In genomic region chr2:105615891-105616733, GRCm38 (mm10) we compare ENCODE assay signal across 9 mouse cellular contexts. TPM values are rescaled to one million over a fixed set of nuclear protein-coding genes. Genes with fewer than 3 reads are reported as not detected.
DNase-seq lines count a peak whose midpoint lies in the region; ATAC-seq lines count a peak whose summit lies in the region.
"Had no signal": no experiment of that assay in that cellular context is flagged by ENCODE, and none has a peak within 500 bp of the region (broad histone marks: within the 10 kb centered on the region; RNA-seq: fewer than 3 reads in every experiment).

No protein-coding gene starts in this region.

- 19% methylated on average over 18 of the region's 18 CpGs for WGBS in forebrain, embryonic 13.5 days
- WGBS in hindbrain, embryonic 16.5 days, result 19% methylated on average over 18 of the region's 18 CpGs
- 23% methylated on average over 18 of the region's 18 CpGs for WGBS in midbrain, embryonic 12.5 days

- peak; percentile 69 for ATAC-seq in forebrain, embryonic 13.5 days
- peak; percentile 81 for ATAC-seq in hindbrain, embryonic 16.5 days
- peak; percentile 68 for ATAC-seq in midbrain, embryonic 12.5 days (ENCODE audit: low FRiP score, low read depth)

- H3K4me2 ChIP-seq in forebrain, embryonic 13.5 days, result peak overlapping the region; percentile 47
- H3K4me2 ChIP-seq in hindbrain, embryonic 16.5 days (ENCODE audit: low read length), result peak overlapping the region; percentile 47
- peak overlapping the region; percentile 19; the same call in 1 of the 2 replicates for H3K4me2 ChIP-seq in midbrain, embryonic 12.5 days (replicated peaks)

- H3K9ac ChIP-seq in forebrain, embryonic 13.5 days, result peak overlapping the region; percentile 45; the same call in 1 of the 2 replicates
- H3K9ac ChIP-seq in hindbrain, embryonic 16.5 days (ENCODE audit: low read depth, low read length), result 0 out of 2 replicates have a peak overlapping the region, but pooled peaks have one; percentile 13
- no peak overlapping the region for H3K9ac ChIP-seq in midbrain, embryonic 12.5 days (replicated peaks)

- peaks cover 43% of the 10 kb centered on the region for H3K4me1 ChIP-seq in forebrain, embryonic 13.5 days
- peaks cover 11% of the 10 kb centered on the region for H3K4me1 ChIP-seq in hindbrain, embryonic 16.5 days (ENCODE audit: control insufficient read depth, insufficient read depth, low read depth, low read length)
- peaks cover 40% of the 10 kb centered on the region for H3K4me1 ChIP-seq in midbrain, embryonic 12.5 days

- DNase-seq in adrenal gland, adult 2 months, result peak; percentile 30
- no peak for DNase-seq in adrenal gland, adult 8-10 months
- peak; percentile 3 for DNase-seq in c-Kit-positive CD71-positive TER-119-negative erythroid progenitor cells, embryonic 14.5 days (ENCODE audit: low read depth)
- peak; percentile 7 to 37 for DNase-seq in left cerebral cortex, adult 8-10 months (ENCODE audit: low spot score in 2 of 2)
- DNase-seq in telencephalon, adult 2 months (ENCODE audit: low read depth, low spot score), result peak; percentile 13

- peak overlapping the region; percentile 13; the same call in 1 of the 2 replicates for H3K4me3 ChIP-seq in forebrain, embryonic 13.5 days
- peak overlapping the region; percentile 13 for H3K4me3 ChIP-seq in hindbrain, embryonic 16.5 days (ENCODE audit: low read length)
- H3K4me3 ChIP-seq in midbrain, embryonic 12.5 days, result 0 out of 2 replicates have a peak overlapping the region, but pooled peaks have one; percentile 2

- no peaks in the 10 kb centered on the region for H3K36me3 ChIP-seq in forebrain, embryonic 13.5 days (ENCODE audit: poor library complexity, severe bottlenecking)
- H3K36me3 ChIP-seq in hindbrain, embryonic 16.5 days (ENCODE audit: control insufficient read depth, insufficient read depth, low read length), result no peaks in the 10 kb centered on the region
- H3K36me3 ChIP-seq in midbrain, embryonic 12.5 days, result no peaks in the 10 kb centered on the region

- no peaks in the 10 kb centered on the region for H3K9me3 ChIP-seq in forebrain, embryonic 13.5 days (replicated peaks)
- H3K9me3 ChIP-seq in hindbrain, embryonic 16.5 days (ENCODE audit: control insufficient read depth, low read length), result no peaks in the 10 kb centered on the region
- H3K9me3 ChIP-seq in midbrain, embryonic 12.5 days, result no peaks in the 10 kb centered on the region

- H3K27ac ChIP-seq in forebrain, embryonic 13.5 days, result peak overlapping the region; percentile 41
- H3K27ac ChIP-seq in hindbrain, embryonic 16.5 days (ENCODE audit: low read depth, low read length), result no peak overlapping the region
- H3K27ac ChIP-seq in midbrain, embryonic 12.5 days (replicated peaks), result no peak overlapping the region; the same call in 1 of the 2 replicates
- H3K27ac ChIP-seq: macrophage had no signal

- peaks cover 11% of the 10 kb centered on the region; the same call in 1 of the 2 replicates for H3K27me3 ChIP-seq in forebrain, embryonic 13.5 days
- peaks cover 4% of the 10 kb centered on the region for H3K27me3 ChIP-seq in hindbrain, embryonic 16.5 days (replicated peaks; ENCODE audit: control insufficient read depth, insufficient read depth, low read length)
- peaks cover 56% of the 10 kb centered on the region for H3K27me3 ChIP-seq in midbrain, embryonic 12.5 days

RNA-seq across cellular contexts. Expression of gene Pax6, which starts 52.6 kb away (rescaled TPM):
- not detected for total RNA-seq in adrenal gland, adult 2 months (2021)
- polyA plus RNA-seq in adrenal gland, adult 2 months (2012; rRNA removed), result not detected in 2 replicates
- total RNA-seq in adrenal gland, adult 8-10 months (2022), result not detected
- polyA plus RNA-seq in forebrain, embryonic 13.5 days (2015; fragmentation: Nextera tagmentation; extraction: Ambion mirVana), result 87.1 and 92.7 TPM in 2 replicates
- 40.7 and 43.8 TPM in 2 replicates for polyA plus RNA-seq in hindbrain, embryonic 16.5 days (2015; fragmentation: Nextera tagmentation; extraction: Ambion mirVana)
- 10 to 100 TPM in 3 of 4 experiments, 1 to 10 TPM in 1; 9.3 to 12.0 (median 11.3) TPM for total RNA-seq in left cerebral cortex, adult 8-10 months (2022)
- polyA plus RNA-seq in midbrain, embryonic 12.5 days (2016; fragmentation: Nextera tagmentation; extraction: Ambion mirVana), result 21.5 and 74.8 TPM in 2 replicates
- polyA plus RNA-seq: macrophage had no signal

Comparison
In these comparisons a context has a peak if more than half of its experiments do, and no peak if none do; other contexts are left out.
1. RNA of gene Pax6, which starts 52.6 kb away (polyA plus RNA-seq): 87.1 to 92.7 TPM in forebrain, embryonic 13.5 days, 40.7 to 43.8 TPM in hindbrain, embryonic 16.5 days and 21.5 to 74.8 TPM in midbrain, embryonic 12.5 days; not detected in adrenal gland, adult 2 months; every median in the first group is over 10 times any median in the second.
2. Peak in every context shown above with its lines, with median percentiles within 50 percentile points of each other: ATAC-seq, H3K4me2 ChIP-seq and H3K4me3 ChIP-seq.